Mouse (Mus musculus) CD8-positive naive resting alpha-beta T cell, adult 57 days (primary cell): ENCODE data around the gene Fam129b. TPM values are rescaled to one million over a fixed set of nuclear protein-coding genes. Genes with fewer than 3 reads are reported as not detected.

Source experiments
- total RNA-seq: library from RNA; stranded (reverse); gene quantifications from one replicate; pipeline ENCODE4 v1.2.4, GENCODE M21; 2023

Gene Fam129b
- total RNA-seq = 0.61 TPM

GRCm38 (mm10) chr2:32875675-32876489, at the start of gene Fam129b:
Gene Fam129b, plus strand, starts transcription at chr2:32876114.

GRCm38 (mm10) chr2:32846805-32847467, 29.0 kb upstream of the Fam129b start, which contains the start of gene Stxbp1:
Gene Stxbp1, minus strand, starts transcription at chr2:32847245.

GRCm38 (mm10) chr2:32961192-32961995, 85.5 kb downstream of the Fam129b start, which contains the start of the genes Rpl12 and Lrsam1:
Gene Rpl12, plus strand, starts transcription at chr2:32961559.
Gene Lrsam1, minus strand, starts transcription at chr2:32961614.

Other genes with a start within 250 kb of the Fam129b start
- gene Eng, start 229.5 kb upstream of the Fam129b start, total RNA-seq = 19.8 TPM
- gene Fpgs, start 172.0 kb upstream of the Fam129b start, total RNA-seq = 28.2 TPM
- 99.3 TPM for gene Cdk9, start 163.0 kb upstream of the Fam129b start, total RNA-seq
- gene Sh2d3c, start 155.1 kb upstream of the Fam129b start, total RNA-seq = 102 TPM
- gene 6330409D20Rik, start 135.1 kb upstream of the Fam129b start, total RNA-seq = not detected
- 27.7 TPM for gene Tor2a, start 118.9 kb upstream of the Fam129b start, total RNA-seq
- gene Ttc16, start 100.5 kb upstream of the Fam129b start, total RNA-seq = not detected
- 3.4 TPM for gene Ptrh1, start 100.3 kb upstream of the Fam129b start, total RNA-seq
- not detected for gene Cfap157, start 91.7 kb upstream of the Fam129b start, total RNA-seq
- 0.86 TPM for gene Stxbp1, start 28.9 kb upstream of the Fam129b start, total RNA-seq
- 1,359 TPM for gene Rpl12, start 85.4 kb downstream of the Fam129b start, total RNA-seq
- 10.7 TPM for gene Lrsam1, start 85.5 kb downstream of the Fam129b start, total RNA-seq
- 7.0 TPM for gene Slc2a8, start 106.0 kb downstream of the Fam129b start, total RNA-seq